Mouse (Mus musculus) heart, embryonic 11.5 days (tissue): ENCODE data around the gene Thbd. TPM values are rescaled to one million over a fixed set of nuclear protein-coding genes. Genes with fewer than 3 reads are reported as not detected.

Experiments
- ATAC-seq: fragments of 200-750 bp; cut with Nextera tagmentation; replicated peaks from 2 replicates; pipeline ENCODE4 v1.8.0; 2017; ENCODE audit warnings: moderate library complexity; ENCODE audit not compliant: insufficient number of reproducible peaks, low FRiP score, low TSS enrichment
- H3K27ac ChIP-seq: fragments of 300-500 bp; sonication (generic); 2 replicates; pipeline ENCODE4 v1.5.1; 2014; ENCODE audit warnings: mild to moderate bottlenecking, low read depth, low read length
- H3K27me3 ChIP-seq: fragments of 300-500 bp; sonication (generic); 2 replicates; pipeline ENCODE4 v1.6.1; 2014; ENCODE audit warnings: mild to moderate bottlenecking, low read length, mixed read lengths; ENCODE audit not compliant: control insufficient read depth, insufficient read depth
- H3K36me3 ChIP-seq: fragments of 300-500 bp; sonication (generic); 2 replicates; pipeline ENCODE4 v1.6.1; 2014; ENCODE audit warnings: mild to moderate bottlenecking, low read length, moderate library complexity, mixed read lengths; ENCODE audit not compliant: control insufficient read depth, insufficient read depth
- H3K4me1 ChIP-seq: fragments of 300-500 bp; sonication (generic); 2 replicates; pipeline ENCODE4 v1.6.1; 2014; ENCODE audit warnings: low read length; ENCODE audit not compliant: control insufficient read depth, insufficient read depth
- H3K4me2 ChIP-seq: fragments of 300-500 bp; sonication (generic); 2 replicates; pipeline ENCODE4 v1.6.1; 2014; ENCODE audit warnings: mild to moderate bottlenecking, moderate library complexity
- H3K4me3 ChIP-seq: fragments of 300-500 bp; sonication (generic); 2 replicates; pipeline ENCODE4 v1.5.1; 2014; ENCODE audit warnings: low read depth, low read length
- H3K9ac ChIP-seq: fragments of 300-500 bp; sonication (generic); 2 replicates; pipeline ENCODE4 v1.6.1; 2014; ENCODE audit warnings: mild to moderate bottlenecking, low read depth, low read length, moderate library complexity
- H3K9me3 ChIP-seq: fragments of 300-500 bp; sonication (generic); replicated peaks from 2 replicates; pipeline ENCODE4 v1.6.1; 2016; ENCODE audit warnings: low read length; ENCODE audit not compliant: control insufficient read depth
- whole genome bisulfite sequencing: fragments of 180-500 bp; shearing (Covaris S2); extraction: QIAGEN DNeasy Blood & Tissue Kit; methylation state at CpG from one replicate; pipeline ENCODE4 v1.1.7; 2014; ENCODE audit not compliant: insufficient replicate concordance; 5-methylcytosine and 5-hydroxymethylcytosine counted together
- polyA plus RNA-seq: library from polyadenylated mRNA; unstranded; fragments of >200 nt; fragmentation: Nextera tagmentation; extraction: Ambion mirVana; gene quantifications from 2 replicates; pipeline ENCODE4 v1.2.1, GENCODE M21; 2014

The Thbd gene
- polyA plus RNA-seq, 1 experiment from 2014 or later: 18.5 TPM

- no peak overlapping the region for H3K4me3 ChIP-seq
- no peaks in the 10 kb centered on the region for H3K9me3 ChIP-seq
- WGBS: 61% methylated on average over 6 of the region's 6 CpGs
- peaks cover 18% of the 10 kb centered on the region for H3K27me3 ChIP-seq
- no peak overlapping the region for H3K9ac ChIP-seq
- H3K27ac ChIP-seq: no peak overlapping the region
- no peaks in the 10 kb centered on the region for H3K4me1 ChIP-seq
- no peaks in the 10 kb centered on the region for H3K36me3 ChIP-seq
- H3K4me2 ChIP-seq: no peak overlapping the region
- ATAC-seq: no peak
Measured at GRCm38 (mm10) chr2:148387652-148388581, 20.1 kb downstream of the Thbd start.

- ATAC-seq: no peak
- H3K36me3 ChIP-seq: no peaks in the 10 kb centered on the region
Measured at GRCm38 (mm10) chr2:148386927-148387326, 21.1 kb downstream of the Thbd start.

GRCm38 (mm10) chr2:148386476-148386875 is 21.5 kb downstream of the Thbd start:
- H3K36me3 ChIP-seq: no peaks in the 10 kb centered on the region
- peaks cover 20% of the 10 kb centered on the region for H3K27me3 ChIP-seq
- H3K9me3 ChIP-seq: no peaks in the 10 kb centered on the region
- no peak overlapping the region for H3K9ac ChIP-seq
- H3K4me1 ChIP-seq: no peaks in the 10 kb centered on the region
- no peak for ATAC-seq
- no peak overlapping the region for H3K4me2 ChIP-seq
- no peak overlapping the region for H3K4me3 ChIP-seq
- no peak overlapping the region for H3K27ac ChIP-seq
- 84% methylated on average over 3 of the region's 3 CpGs for WGBS

More at GRCm38 (mm10) chr2:148386927-148387326, 21.1 kb downstream of the Thbd start:
- no peaks in the 10 kb centered on the region for H3K4me1 ChIP-seq
- H3K9ac ChIP-seq: no peak overlapping the region
- no peak overlapping the region for H3K27ac ChIP-seq
- no peak overlapping the region for H3K4me2 ChIP-seq
- H3K27me3 ChIP-seq: peaks cover 15% of the 10 kb centered on the region
- no peak overlapping the region for H3K4me3 ChIP-seq
- WGBS: 89% methylated on average over 2 of the region's 2 CpGs
- no peaks in the 10 kb centered on the region for H3K9me3 ChIP-seq

- Histone ChIP-seq H3K36me3 (no peaks in the 10 kb centered on the region), H3K4me1 (no peaks in the 10 kb centered on the region), H3K9me3 (no peaks in the 10 kb centered on the region), H3K4me2 (no peak overlapping the region), H3K27me3 (peaks cover 17% of the 10 kb centered on the region), H3K9ac (no peak overlapping the region), H3K4me3 (no peak overlapping the region), H3K27ac (no peak overlapping the region)
- WGBS: 77% methylated on average over 2 of the region's 2 CpGs
- ATAC-seq: no peak
Measured at GRCm38 (mm10) chr2:148381076-148381475, 26.9 kb downstream of the Thbd start.

GRCm38 (mm10) chr2:148379899-148380413 is 28.0 kb downstream of the Thbd start:
- H3K36me3 ChIP-seq: no peaks in the 10 kb centered on the region
- H3K4me1 ChIP-seq: no peaks in the 10 kb centered on the region
- H3K27ac ChIP-seq: no peak overlapping the region
- ATAC-seq: no peak
- no peaks in the 10 kb centered on the region for H3K9me3 ChIP-seq
- no peak overlapping the region for H3K4me2 ChIP-seq
- H3K9ac ChIP-seq: no peak overlapping the region
- WGBS: 85% methylated on average over 1 of the region's 1 CpGs
- H3K4me3 ChIP-seq: no peak overlapping the region
- peaks cover 17% of the 10 kb centered on the region for H3K27me3 ChIP-seq

GRCm38 (mm10) chr2:148378817-148379342 is 29.1 kb downstream of the Thbd start:
- peaks cover 20% of the 10 kb centered on the region for H3K27me3 ChIP-seq
- WGBS: 85% methylated on average over 1 of the region's 1 CpGs

GRCm38 (mm10) chr2:148375326-148376150 is 32.5 kb downstream of the Thbd start:
- Histone ChIP-seq H3K4me1 (peaks cover 22% of the 10 kb centered on the region), H3K27ac (no peak overlapping the region), H3K9ac (no peak overlapping the region), H3K9me3 (no peaks in the 10 kb centered on the region), H3K4me3 (no peak overlapping the region), H3K4me2 (no peak overlapping the region), H3K27me3 (peaks cover 12% of the 10 kb centered on the region), H3K36me3 (no peaks in the 10 kb centered on the region)
- WGBS: 65% methylated on average over 10 of the region's 10 CpGs
- no peak for ATAC-seq

More at GRCm38 (mm10) chr2:148378817-148379342, 29.1 kb downstream of the Thbd start:
- ATAC-seq: no peak
- Histone ChIP-seq H3K9me3 (no peaks in the 10 kb centered on the region), H3K9ac (no peak overlapping the region), H3K36me3 (no peaks in the 10 kb centered on the region), H3K27ac (no peak overlapping the region), H3K4me3 (no peak overlapping the region), H3K4me2 (no peak overlapping the region), H3K4me1 (0 out of 2 replicates have a peak, but pooled peaks cover 1% of the 10 kb centered on the region)

- Histone ChIP-seq H3K9me3 (no peaks in the 10 kb centered on the region), H3K4me3 (no peak overlapping the region), H3K36me3 (no peaks in the 10 kb centered on the region), H3K4me2 (no peak overlapping the region), H3K9ac (no peak overlapping the region), H3K4me1 (peaks cover 22% of the 10 kb centered on the region), H3K27me3 (peaks cover 17% of the 10 kb centered on the region), H3K27ac (no peak overlapping the region)
- peak; percentile 64; the same call in 1 of the 2 replicates for ATAC-seq
- 9% methylated on average over 2 of the region's 2 CpGs for WGBS
Measured at GRCm38 (mm10) chr2:148373602-148374071, 34.4 kb downstream of the Thbd start.
